Mouse (Mus musculus): ENCODE measurements around the gene Lsm5.

Lsm5 gene

GRCm38 (mm10) chr6:56703931-56704900, at the start of gene Lsm5:
Gene Lsm5 (minus strand): TSS chr6:56704710.
- peak; percentile 66 to 92 for DNase-seq (ENCODE audit: low spot score in 2 of 2)

GRCm38 (mm10) chr6:56753719-56754118, 49.2 kb upstream of the Lsm5 start:
- DNase-seq (ENCODE audit: low spot score in 2 of 2), result no peak

GRCm38 (mm10) chr6:56745950-56746543, 41.5 kb upstream of the Lsm5 start:
- DNase-seq (ENCODE audit: low spot score in 2 of 2), result no peak

GRCm38 (mm10) chr6:56732545-56732944, 28.0 kb upstream of the Lsm5 start:
- DNase-seq (ENCODE audit: low spot score in 2 of 2), result no peak

- DNase-seq (ENCODE audit: low spot score in 2 of 2), result no peak
Measured at GRCm38 (mm10) chr6:56720877-56721276, 16.4 kb upstream of the Lsm5 start.

GRCm38 (mm10) chr6:56719071-56719470, 14.6 kb upstream of the Lsm5 start:
- no peak for DNase-seq (ENCODE audit: low spot score in 2 of 2)

GRCm38 (mm10) chr6:56715270-56715666, 10.8 kb upstream of the Lsm5 start:
- DNase-seq (ENCODE audit: low spot score in 2 of 2), result no peak

GRCm38 (mm10) chr6:56714574-56715269, 10.2 kb upstream of the Lsm5 start, which contains the start of gene Avl9:
Gene Avl9 (plus strand): TSS chr6:56714899.
- peak; percentile 94 to 98 for DNase-seq (ENCODE audit: low spot score in 2 of 2)

GRCm38 (mm10) chr6:56714186-56714573, 9.7 kb upstream of the Lsm5 start:
- no peak for DNase-seq (ENCODE audit: low spot score in 2 of 2)

- no peak for DNase-seq (ENCODE audit: low spot score in 2 of 2)
Measured at GRCm38 (mm10) chr6:56692445-56692844, 12.1 kb downstream of the Lsm5 start.

- DNase-seq (ENCODE audit: low spot score in 2 of 2), result peak in 1 of 2 experiments; percentile 77
Measured at GRCm38 (mm10) chr6:56691205-56691604, 13.3 kb downstream of the Lsm5 start.

GRCm38 (mm10) chr6:56688238-56688637, 16.3 kb downstream of the Lsm5 start:
- no peak for DNase-seq (ENCODE audit: low spot score in 2 of 2)

- DNase-seq (ENCODE audit: low spot score in 2 of 2), result no peak
Measured at GRCm38 (mm10) chr6:56664410-56664809, 40.1 kb downstream of the Lsm5 start.

- no peak for DNase-seq (ENCODE audit: low spot score in 2 of 2)
Measured at GRCm38 (mm10) chr6:56655393-56655792, 49.1 kb downstream of the Lsm5 start.

GRCm38 (mm10) chr6:56652121-56652592, 52.4 kb downstream of the Lsm5 start:
- no peak for DNase-seq (ENCODE audit: low spot score in 2 of 2)
